Mouse (Mus musculus): Measurements from ENCODE around the gene Dand5. TPM values are rescaled to one million over a fixed set of nuclear protein-coding genes. Genes with fewer than 3 reads are reported as not detected.
A peak's percentile ranks its signal among the peaks of the same experiment; 100 is the strongest.

Dand5 gene
- total and polyA plus RNA-seq, 3 experiments, result 7.6 to 12.3 (median 11.2) TPM

GRCm38 (mm10) chr8:84785506-84785755 is 37.2 kb downstream of the Dand5 start:
- Histone ChIP-seq H3K27me3 (ENCODE audit: control insufficient read depth, insufficient read depth, low read length) (no peaks in the 10 kb centered on the region), H3K79me2 (replicated peaks; ENCODE audit: control insufficient read depth, insufficient read depth, low read length) (peaks cover 7% of the 10 kb centered on the region; the same call in 1 of the 2 replicates), H3K4me1 (ENCODE audit: control insufficient read depth, insufficient read depth, low read length) (peaks cover 38% of the 10 kb centered on the region), H3K9ac (ENCODE audit: low read depth, low read length) (no peak overlapping the region), H3K4me3 (no peak overlapping the region), H3K36me3 (ENCODE audit: control insufficient read depth, insufficient read depth, low read length) (peaks cover 7% of the 10 kb centered on the region; the same call in 1 of the 2 replicates), H3K27ac (no peak overlapping the region)
- no peak for DNase-seq
- 53% methylated on average over 11 of the region's 11 CpGs for WGBS
- intact Hi-C loops (cut with DNase I), result no loop called here
- no peak for TF ChIP-seq EP300 (IDR thresholded peaks at IDR 0.05; ENCODE audit: insufficient read depth, low read depth, low read length)
- no peak for TF ChIP-seq CTCF (IDR thresholded peaks at IDR 0.05)
- no peak for TF ChIP-seq POLR2A (IDR thresholded peaks at IDR 0.05; ENCODE audit: insufficient read depth, low read depth, low read length)

DNA sequence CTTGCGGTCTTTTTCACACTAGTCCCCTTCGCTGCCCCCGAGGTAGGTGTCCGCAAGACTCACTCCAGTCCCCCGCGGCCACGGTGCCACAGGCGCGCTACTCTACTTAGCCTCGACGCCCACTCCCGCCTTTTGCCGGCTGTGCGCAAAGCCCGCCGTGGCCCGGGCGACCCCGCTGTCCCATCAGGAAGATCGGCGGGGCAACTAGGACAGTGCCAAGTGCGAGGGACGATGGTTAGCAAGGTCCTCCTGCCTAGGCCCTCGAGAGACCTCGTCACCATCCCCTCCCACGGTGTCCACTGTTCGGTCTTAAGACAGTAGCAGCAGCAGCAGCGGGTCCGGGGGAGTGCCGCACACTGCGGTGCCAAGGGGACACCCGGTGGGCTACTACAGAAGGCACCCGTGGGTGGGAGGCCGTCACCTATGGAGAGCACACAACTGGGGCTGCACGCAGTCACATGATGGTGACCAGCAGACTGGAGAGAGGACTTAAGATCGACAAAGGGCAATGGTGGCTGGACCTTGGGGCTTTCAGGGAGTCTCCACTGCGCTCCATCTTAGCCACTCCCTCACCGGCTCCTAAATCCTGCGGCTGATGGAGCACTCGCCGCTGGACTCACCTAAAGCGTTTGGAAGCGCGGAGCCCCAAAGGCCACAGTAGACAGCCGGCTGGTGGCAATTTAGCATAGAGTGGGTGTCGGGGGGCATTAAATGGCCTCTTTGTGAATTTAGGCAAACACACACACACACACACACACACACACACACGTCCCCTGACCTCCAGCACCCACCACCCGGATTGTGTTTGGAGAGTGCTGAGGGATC is 37.7 kb downstream of the Dand5 start:
- Histone ChIP-seq H3K9ac (ENCODE audit: low read depth, low read length) (peak overlapping the region; percentile 35), H3K4me1 (ENCODE audit: control insufficient read depth, insufficient read depth, low read length) (peaks cover 35% of the 10 kb centered on the region), H3K27ac (peak overlapping the region; percentile 55; the same call in 1 of the 2 replicates), H3K27me3 (ENCODE audit: control insufficient read depth, insufficient read depth, low read length) (no peaks in the 10 kb centered on the region), H3K79me2 (replicated peaks; ENCODE audit: control insufficient read depth, insufficient read depth, low read length) (peaks cover 7% of the 10 kb centered on the region; the same call in 1 of the 2 replicates), H3K4me3 (peak overlapping the region; percentile 43), H3K36me3 (ENCODE audit: control insufficient read depth, insufficient read depth, low read length) (peaks cover 7% of the 10 kb centered on the region; the same call in 1 of the 2 replicates)
- 23% methylated on average over 48 of the region's 48 CpGs for WGBS
- peak in 1 of 2 experiments; percentile 55 for DNase-seq
- TF ChIP-seq CTCF (IDR thresholded peaks at IDR 0.05), result no peak
- no peak for TF ChIP-seq POLR2A (IDR thresholded peaks at IDR 0.05; ENCODE audit: insufficient read depth, low read depth, low read length)
- TF ChIP-seq EP300 (IDR thresholded peaks at IDR 0.05; ENCODE audit: insufficient read depth, low read depth, low read length), result no peak
- intact Hi-C loops (cut with DNase I), result no loop called here

- Histone ChIP-seq H3K9ac (ENCODE audit: low read depth, low read length) (peak overlapping the region; percentile 35), H3K4me3 (peak overlapping the region; percentile 43), H3K4me1 (ENCODE audit: control insufficient read depth, insufficient read depth, low read length) (peaks cover 30% of the 10 kb centered on the region), H3K27ac (peak overlapping the region; percentile 55), H3K27me3 (ENCODE audit: control insufficient read depth, insufficient read depth, low read length) (no peaks in the 10 kb centered on the region), H3K79me2 (replicated peaks; ENCODE audit: control insufficient read depth, insufficient read depth, low read length) (peaks cover 7% of the 10 kb centered on the region; the same call in 1 of the 2 replicates), H3K36me3 (ENCODE audit: control insufficient read depth, insufficient read depth, low read length) (peaks cover 7% of the 10 kb centered on the region; the same call in 1 of the 2 replicates)
- no peak for TF ChIP-seq EP300 (IDR thresholded peaks at IDR 0.05; ENCODE audit: insufficient read depth, low read depth, low read length)
- no peak for TF ChIP-seq POLR2A (IDR thresholded peaks at IDR 0.05; ENCODE audit: insufficient read depth, low read depth, low read length)
- TF ChIP-seq CTCF (IDR thresholded peaks at IDR 0.05), result no peak
- intact Hi-C loops (cut with DNase I), result no loop called here
- DNase-seq, result peak; percentile 72 to 78
- 13% methylated on average over 33 of the region's 33 CpGs for WGBS
Observed at GRCm38 (mm10) chr8:84783919-84784581, 38.6 kb downstream of the Dand5 start.

- 81% methylated on average over 11 of the region's 11 CpGs for WGBS
Observed at GRCm38 (mm10) chr8:84783198-84783918, 39.3 kb downstream of the Dand5 start.

GRCm38 (mm10) chr8:84782680-84783079 is 39.9 kb downstream of the Dand5 start:
- TF ChIP-seq CTCF (IDR thresholded peaks at IDR 0.05) (no peak), EP300 (IDR thresholded peaks at IDR 0.05; ENCODE audit: insufficient read depth, low read depth, low read length) (no peak), POLR2A (IDR thresholded peaks at IDR 0.05; ENCODE audit: insufficient read depth, low read depth, low read length) (no peak)
- no peaks in the 10 kb centered on the region for H3K27me3 ChIP-seq (ENCODE audit: control insufficient read depth, insufficient read depth, low read length)
- no peak overlapping the region for H3K4me3 ChIP-seq
- peaks cover 7% of the 10 kb centered on the region for H3K79me2 ChIP-seq (replicated peaks; ENCODE audit: control insufficient read depth, insufficient read depth, low read length)
- peaks cover 3% of the 10 kb centered on the region; the same call in 1 of the 2 replicates for H3K36me3 ChIP-seq (ENCODE audit: control insufficient read depth, insufficient read depth, low read length)
- no peak overlapping the region for H3K9ac ChIP-seq (ENCODE audit: low read depth, low read length)
- intact Hi-C loops (cut with DNase I), result no loop called here
- DNase-seq, result peak in 1 of 2 experiments; percentile 21
- 67% methylated on average over 10 of the region's 10 CpGs for WGBS
- H3K4me1 ChIP-seq (ENCODE audit: control insufficient read depth, insufficient read depth, low read length), result peaks cover 27% of the 10 kb centered on the region
- peak overlapping the region; percentile 48 for H3K27ac ChIP-seq

More at GRCm38 (mm10) chr8:84783198-84783918, 39.3 kb downstream of the Dand5 start:
- peak overlapping the region; percentile 55 for H3K27ac ChIP-seq
- peaks cover 7% of the 10 kb centered on the region; the same call in 1 of the 2 replicates for H3K79me2 ChIP-seq (replicated peaks; ENCODE audit: control insufficient read depth, insufficient read depth, low read length)
- no peaks in the 10 kb centered on the region for H3K27me3 ChIP-seq (ENCODE audit: control insufficient read depth, insufficient read depth, low read length)
- H3K4me1 ChIP-seq (ENCODE audit: control insufficient read depth, insufficient read depth, low read length), result peaks cover 30% of the 10 kb centered on the region
- no peak for TF ChIP-seq CTCF (IDR thresholded peaks at IDR 0.05)
- TF ChIP-seq EP300 (IDR thresholded peaks at IDR 0.05; ENCODE audit: insufficient read depth, low read depth, low read length), result no peak
- no peak for TF ChIP-seq POLR2A (IDR thresholded peaks at IDR 0.05; ENCODE audit: insufficient read depth, low read depth, low read length)
- H3K9ac ChIP-seq (ENCODE audit: low read depth, low read length), result no peak overlapping the region
- no peak for DNase-seq
- intact Hi-C loops (cut with DNase I), result no loop called here
- no peak overlapping the region for H3K4me3 ChIP-seq
- peaks cover 7% of the 10 kb centered on the region; the same call in 1 of the 2 replicates for H3K36me3 ChIP-seq (ENCODE audit: control insufficient read depth, insufficient read depth, low read length)

Data from heart, adult 2 months (tissue).